Mouse (Mus musculus): ENCODE results near the gene Map4k4. TPM values are rescaled to one million over a fixed set of nuclear protein-coding genes. Genes with fewer than 3 reads are reported as not detected.

Gene Map4k4
- polyA plus RNA-seq, 1 experiment from 2014 or later: 173 TPM

DNA sequence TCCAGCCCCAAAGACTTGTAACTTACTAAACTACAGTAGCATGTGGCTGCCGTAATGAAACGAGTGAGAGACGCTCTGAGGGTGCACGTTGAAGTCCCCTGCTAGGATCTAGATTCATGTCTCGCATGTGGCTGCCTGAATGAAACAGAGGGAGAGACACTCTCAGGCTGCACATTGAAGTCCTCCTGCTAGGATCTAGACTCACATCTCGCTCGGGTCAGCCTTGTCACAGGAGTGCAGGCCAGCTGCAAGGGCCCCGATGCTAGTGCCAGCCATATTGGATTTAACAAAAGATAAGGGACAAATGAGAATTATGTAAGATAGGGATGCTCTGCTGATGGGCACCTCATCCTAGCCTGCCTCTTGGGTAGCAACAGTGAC, 130.3 kb downstream of the Map4k4 start:
- in situ Hi-C loops (cut with MboI; ENCODE audit: low pct_unique_long_range_greater_than_20kb): no loop called here
- H3K27me3 ChIP-seq: no peaks in the 10 kb centered on the region
- CTCF ChIA-PET: no interaction called here
- ATAC-seq: no peak
- TF ChIP-seq CTCF (IDR thresholded peaks at IDR 0.05): no peak
- no peak for DNase-seq (ENCODE audit: low read depth, low spot score)
- POLR2A ChIA-PET: no interaction called here

DNA sequence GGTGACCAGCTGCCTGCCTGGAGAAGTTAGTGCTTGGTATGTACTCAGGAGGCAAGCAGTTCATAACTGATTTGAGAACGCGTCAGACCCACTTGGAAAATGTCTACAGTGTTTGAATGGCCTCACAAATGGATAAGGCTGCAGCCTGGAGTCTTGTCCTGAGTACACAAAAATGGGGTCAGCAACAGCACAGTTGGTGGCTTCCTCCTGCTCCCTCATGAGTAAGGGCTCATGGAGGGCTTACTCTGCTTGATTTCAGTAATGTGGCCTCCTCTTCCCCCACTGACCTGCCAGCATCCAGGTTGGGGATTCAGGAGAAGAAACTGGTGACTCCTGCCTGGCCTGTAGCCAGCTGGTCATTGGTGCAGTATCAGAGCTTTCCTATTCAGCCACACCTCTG, 130.9 kb downstream of the Map4k4 start:
- in situ Hi-C loops (cut with MboI; ENCODE audit: low pct_unique_long_range_greater_than_20kb): no loop called here
- ATAC-seq (no peak), DNase-seq (ENCODE audit: low read depth, low spot score) (no peak)
- CTCF ChIA-PET: interaction anchor here (1.0 to 1.7 kb wide), 2 partner anchors 11 to 327 kb away, joined by 3 to 5 read pairs; no protein-coding TSS in a partner anchor
- no peak for TF ChIP-seq CTCF (IDR thresholded peaks at IDR 0.05)
- no peaks in the 10 kb centered on the region for H3K27me3 ChIP-seq
- POLR2A ChIA-PET: no interaction called here

- CTCF ChIA-PET: interaction anchor here (1.7 kb wide), 1 partner anchor 9 kb away, joined by 5 read pairs; no protein-coding TSS in a partner anchor
- DNase-seq (ENCODE audit: low read depth, low spot score): no peak
- in situ Hi-C loops (cut with MboI; ENCODE audit: low pct_unique_long_range_greater_than_20kb): no loop called here
- no peak for ATAC-seq
- POLR2A ChIA-PET: no interaction called here
- H3K27me3 ChIP-seq: peaks cover 4% of the 10 kb centered on the region
- no peak for TF ChIP-seq CTCF (IDR thresholded peaks at IDR 0.05)
Observed at GRCm38 (mm10) chr1:40033315-40033714, 132.6 kb downstream of the Map4k4 start.

GRCm38 (mm10) chr1:40033743-40034420, 133.2 kb downstream of the Map4k4 start:
- ChIA-PET CTCF (no interaction called here), POLR2A (no interaction called here)
- ATAC-seq (no peak), DNase-seq (ENCODE audit: low read depth, low spot score) (no peak)
- TF ChIP-seq CTCF (IDR thresholded peaks at IDR 0.05): no peak
- in situ Hi-C loops (cut with MboI; ENCODE audit: low pct_unique_long_range_greater_than_20kb): no loop called here
- H3K27me3 ChIP-seq: peaks cover 7% of the 10 kb centered on the region

- in situ Hi-C loops (cut with MboI; ENCODE audit: low pct_unique_long_range_greater_than_20kb): no loop called here
- POLR2A ChIA-PET: no interaction called here
- no peak for TF ChIP-seq CTCF (IDR thresholded peaks at IDR 0.05)
- ATAC-seq: no peak
- peaks cover 11% of the 10 kb centered on the region for H3K27me3 ChIP-seq
- DNase-seq (ENCODE audit: low read depth, low spot score): no peak
- CTCF ChIA-PET: interaction anchor here (1.0 to 1.2 kb wide), 2 partner anchors 15 to 17 kb away, joined by 3 read pairs; no protein-coding TSS in a partner anchor
Observed at GRCm38 (mm10) chr1:40037831-40038230, 137.1 kb downstream of the Map4k4 start.

DNA sequence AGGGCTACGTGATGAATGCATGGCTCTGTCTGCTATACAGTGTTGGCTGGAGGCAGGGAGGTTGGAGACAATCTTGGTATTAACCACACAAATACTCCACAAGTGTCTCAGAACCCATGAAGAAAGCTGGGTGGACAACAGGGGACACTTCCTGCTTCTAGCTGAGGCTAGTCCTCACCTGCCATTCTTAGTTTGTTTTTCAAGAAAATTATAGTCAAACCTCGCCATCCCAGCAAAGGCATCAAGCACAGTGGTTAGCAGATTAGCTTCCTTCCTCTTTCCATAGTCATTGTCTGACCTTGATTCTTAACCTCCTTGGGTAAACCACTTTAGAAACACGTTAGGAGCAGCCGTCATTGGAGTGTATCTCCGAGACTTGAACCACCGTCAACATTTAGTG, 145.0 kb downstream of the Map4k4 start:
- TF ChIP-seq CTCF (IDR thresholded peaks at IDR 0.05): no peak
- ChIA-PET CTCF (no interaction called here), POLR2A (interaction anchor here (0.6 kb wide), 1 partner anchor 25 kb away, joined by 4 read pairs; no protein-coding TSS in a partner anchor)
- H3K27me3 ChIP-seq: peaks cover 4% of the 10 kb centered on the region
- ATAC-seq (no peak), DNase-seq (ENCODE audit: low read depth, low spot score) (no peak)
- in situ Hi-C loops (cut with MboI; ENCODE audit: low pct_unique_long_range_greater_than_20kb): no loop called here

GRCm38 (mm10) chr1:40046600-40046999, 145.9 kb downstream of the Map4k4 start:
- no peak for ATAC-seq
- ChIA-PET CTCF (no interaction called here), POLR2A (no interaction called here)
- no peak for TF ChIP-seq CTCF (IDR thresholded peaks at IDR 0.05)
- in situ Hi-C loops (cut with MboI; ENCODE audit: low pct_unique_long_range_greater_than_20kb): no loop called here
- DNase-seq (ENCODE audit: low read depth, low spot score): no peak
- peaks cover under 1% of the 10 kb centered on the region for H3K27me3 ChIP-seq

- no peak for TF ChIP-seq CTCF (IDR thresholded peaks at IDR 0.05)
- in situ Hi-C loops (cut with MboI; ENCODE audit: low pct_unique_long_range_greater_than_20kb): no loop called here
- DNase-seq (ENCODE audit: low read depth, low spot score): no peak
- CTCF ChIA-PET: no interaction called here
- no peaks in the 10 kb centered on the region for H3K27me3 ChIP-seq
- no peak for ATAC-seq
- POLR2A ChIA-PET: no interaction called here
Observed at GRCm38 (mm10) chr1:40051157-40051556, 150.4 kb downstream of the Map4k4 start.

DNA sequence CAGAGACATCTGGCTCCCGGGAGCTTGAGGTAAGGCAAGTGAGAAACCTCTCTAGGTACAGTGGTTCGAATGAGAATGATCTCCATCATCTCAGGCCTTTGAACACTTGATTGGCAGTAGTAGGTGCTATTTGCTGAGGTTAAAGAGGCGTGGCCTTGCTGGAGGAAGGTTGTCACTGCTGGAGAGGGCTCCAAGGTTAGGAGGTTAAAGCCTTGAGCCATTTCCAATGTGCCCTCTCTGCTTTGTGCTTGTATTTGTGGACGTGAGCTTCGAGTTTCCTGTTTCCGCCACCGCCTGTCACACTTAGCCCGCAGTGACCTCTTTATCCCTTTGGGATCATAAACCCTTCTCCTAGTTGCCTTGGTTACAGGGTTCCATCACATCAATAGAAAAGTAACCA, 151.4 kb downstream of the Map4k4 start:
- POLR2A ChIA-PET: no interaction called here
- ATAC-seq: no peak
- no peak for TF ChIP-seq CTCF (IDR thresholded peaks at IDR 0.05)
- CTCF ChIA-PET: no interaction called here
- DNase-seq (ENCODE audit: low read depth, low spot score): no peak
- H3K27me3 ChIP-seq: no peaks in the 10 kb centered on the region
- in situ Hi-C loops (cut with MboI; ENCODE audit: low pct_unique_long_range_greater_than_20kb): no loop called here

DNA sequence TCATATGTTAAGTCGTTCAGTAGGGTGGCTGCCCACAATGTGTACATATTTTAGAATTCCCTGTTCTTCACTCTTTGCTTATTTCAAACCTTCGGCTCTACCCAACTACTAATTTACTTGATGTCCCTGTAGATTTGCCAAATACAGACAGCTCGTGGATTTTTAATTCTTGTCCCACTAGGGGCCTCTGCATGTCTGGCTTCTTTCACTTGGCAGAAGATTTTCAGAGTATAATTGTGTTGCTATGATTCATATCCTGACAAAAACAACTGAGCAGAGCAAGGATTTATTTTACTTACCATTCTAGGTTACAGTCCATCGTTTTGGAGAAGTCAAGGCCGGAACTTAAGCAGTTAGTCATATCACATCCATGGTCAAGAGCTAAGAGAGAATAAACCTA, 152.4 kb downstream of the Map4k4 start:
- POLR2A ChIA-PET: no interaction called here
- TF ChIP-seq CTCF (IDR thresholded peaks at IDR 0.05): no peak
- H3K27me3 ChIP-seq: no peaks in the 10 kb centered on the region
- CTCF ChIA-PET: no interaction called here
- ATAC-seq: no peak
- DNase-seq (ENCODE audit: low read depth, low spot score): no peak
- in situ Hi-C loops (cut with MboI; ENCODE audit: low pct_unique_long_range_greater_than_20kb): no loop called here

DNA sequence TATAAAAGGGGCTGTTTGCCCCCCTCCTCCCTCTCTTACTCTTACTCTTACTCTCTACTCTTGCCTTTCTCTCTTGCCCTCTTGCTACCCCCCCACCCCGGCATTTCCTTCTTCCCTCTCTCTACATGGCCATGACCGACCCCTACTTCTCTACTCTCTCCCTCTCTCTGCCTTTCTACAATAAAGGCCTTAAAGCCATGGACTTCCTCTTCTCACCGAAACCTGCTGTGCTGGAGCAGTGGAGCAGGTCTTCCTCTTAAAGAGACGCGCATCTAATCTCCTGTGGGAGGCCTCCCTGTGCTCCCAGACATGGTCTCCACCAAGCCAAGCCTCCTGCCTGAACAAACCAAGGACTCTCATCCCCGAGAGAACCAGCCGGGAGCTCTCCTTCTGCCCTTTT, 154.3 kb downstream of the Map4k4 start:
- DNase-seq (ENCODE audit: low read depth, low spot score): no peak
- TF ChIP-seq CTCF (IDR thresholded peaks at IDR 0.05): no peak
- CTCF ChIA-PET: no interaction called here
- in situ Hi-C loops (cut with MboI; ENCODE audit: low pct_unique_long_range_greater_than_20kb): no loop called here
- POLR2A ChIA-PET: no interaction called here
- ATAC-seq: no peak
- H3K27me3 ChIP-seq: no peaks in the 10 kb centered on the region

DNA sequence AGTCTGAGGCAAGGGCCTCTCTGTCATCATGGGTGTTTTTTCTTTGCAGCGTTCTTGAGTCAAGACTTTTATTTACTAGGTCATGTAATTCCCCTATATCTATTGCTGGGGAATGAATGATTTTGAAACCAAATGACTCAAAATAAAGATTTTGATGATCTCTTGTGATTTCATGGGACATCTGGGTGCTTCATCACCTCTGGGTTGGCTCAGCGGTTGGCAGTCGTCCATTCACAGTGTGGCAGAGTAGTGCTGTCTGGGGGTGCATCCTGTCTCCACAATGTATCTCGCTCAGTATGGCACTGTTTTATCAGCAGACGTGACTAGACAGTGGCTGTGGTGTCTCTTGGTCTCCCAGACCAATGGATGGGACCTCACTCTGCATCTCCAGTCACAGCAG, 155.2 kb downstream of the Map4k4 start:
- in situ Hi-C loops (cut with MboI; ENCODE audit: low pct_unique_long_range_greater_than_20kb): no loop called here
- no peak for TF ChIP-seq CTCF (IDR thresholded peaks at IDR 0.05)
- CTCF ChIA-PET: no interaction called here

More for the DNA sequence above, 155.2 kb downstream of the Map4k4 start:
- DNase-seq (ENCODE audit: low read depth, low spot score): no peak
- H3K27me3 ChIP-seq: no peaks in the 10 kb centered on the region
- POLR2A ChIA-PET: no interaction called here
- no peak for ATAC-seq

Data from Patski (cell line).